Mouse (Mus musculus): ENCODE results near the gene Sin3b. TPM values are rescaled to one million over a fixed set of nuclear protein-coding genes. Genes with fewer than 3 reads are reported as not detected.
"Not testable (repeated sequence)": the region's sequence is repeated elsewhere in the genome, so short reads cannot be mapped to it uniquely, and the experiment has no call there.

Gene Sin3b
- polyA plus RNA-seq (2016; fragmentation: Nextera tagmentation; extraction: Ambion mirVana) = 146 and 151 TPM in 2 replicates

DNA sequence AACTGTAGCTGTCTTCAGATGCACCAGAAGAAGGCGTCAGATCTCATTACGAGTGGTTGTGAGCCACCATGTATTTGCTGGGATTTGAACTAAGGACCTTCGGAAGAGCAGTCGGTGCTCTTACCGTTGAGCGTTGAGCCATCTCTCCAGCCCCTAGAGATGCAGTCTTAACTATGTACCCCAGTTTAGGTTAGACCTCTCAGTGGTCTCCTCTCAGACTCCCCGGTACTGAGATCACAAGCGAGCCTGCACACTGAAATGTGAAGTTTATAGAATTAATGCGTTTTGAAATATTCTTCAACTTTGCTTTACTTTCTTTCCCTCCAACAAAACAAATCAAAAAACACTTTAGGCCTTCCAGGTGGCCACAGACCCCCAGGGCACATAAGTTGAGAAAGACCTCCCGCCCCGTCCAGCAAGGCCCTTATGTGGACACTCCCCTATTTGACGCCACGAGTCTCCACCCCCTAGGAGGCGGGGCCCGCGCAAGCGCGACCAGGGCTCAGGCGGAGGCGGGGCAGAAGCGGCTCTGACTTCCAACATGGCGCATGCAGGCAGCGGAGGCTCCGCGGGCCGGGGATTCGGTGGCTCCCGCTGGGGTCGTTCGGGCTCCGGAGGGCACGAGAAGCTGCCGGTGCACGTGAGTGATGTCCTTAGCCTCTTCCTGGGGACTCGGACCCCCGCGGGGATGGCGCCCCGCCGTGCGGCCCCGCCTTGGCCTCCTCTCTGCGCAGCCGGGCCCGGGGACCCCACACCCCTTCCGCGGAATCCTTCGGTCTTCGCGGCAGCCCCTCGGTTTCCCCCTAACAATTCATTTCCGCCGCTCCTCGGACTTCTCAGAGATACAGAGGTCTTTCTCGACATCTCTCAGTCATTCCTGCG, at the start of gene Sin3b:
TSS of gene Sin3b (plus strand) at position 517 of the 882 bp plus-strand sequence.
- peak; percentile 92 for DNase-seq (ENCODE audit: extremely low spot score, low spot score)
- H3K36me3 ChIP-seq (replicated peaks) = peaks cover 37% of the 10 kb centered on the region
- peaks cover 9% of the 10 kb centered on the region for H3K4me1 ChIP-seq
- H3K27me3 ChIP-seq (ENCODE audit: poor library complexity, severe bottlenecking) = no peaks in the 10 kb centered on the region
- 13% methylated on average over 56 of the region's 56 CpGs for WGBS
- H3K4me3 ChIP-seq = peak within 1 kb of the TSS; percentile 95
- no peaks in the 10 kb centered on the region for H3K9me3 ChIP-seq
- H3K27ac ChIP-seq = peak within 1 kb of the TSS; percentile 95

DNA sequence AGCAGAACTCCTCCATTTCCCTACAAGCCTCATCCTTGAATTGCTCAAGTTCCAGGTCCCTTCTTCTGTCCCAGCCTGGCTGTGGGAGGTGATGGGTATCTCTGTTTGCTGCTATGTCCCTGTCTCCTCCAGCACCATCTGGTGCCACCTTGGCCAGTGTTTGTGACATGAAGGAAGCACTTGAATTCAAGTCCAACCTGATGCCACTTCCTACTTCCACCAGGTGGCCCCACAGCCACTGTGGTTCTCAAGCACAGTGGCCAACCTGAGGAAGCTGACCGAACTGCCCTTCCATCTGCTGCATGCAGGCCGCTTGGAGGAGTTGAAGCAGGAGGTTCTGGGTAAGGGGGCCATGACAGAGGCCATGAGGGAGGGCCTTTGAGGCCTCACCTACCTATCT, 48.9 kb upstream of the Sin3b start:
- Histone ChIP-seq H3K27me3 (ENCODE audit: poor library complexity, severe bottlenecking) (no peaks in the 10 kb centered on the region), H3K9me3 (no peaks in the 10 kb centered on the region), H3K4me3 (no peak overlapping the region), H3K27ac (no peak overlapping the region), H3K4me1 (no peaks in the 10 kb centered on the region), H3K36me3 (replicated peaks) (no peaks in the 10 kb centered on the region)
- DNase-seq (ENCODE audit: extremely low spot score, low spot score) = no peak
- 84% methylated on average over 2 of the region's 2 CpGs for WGBS

DNA sequence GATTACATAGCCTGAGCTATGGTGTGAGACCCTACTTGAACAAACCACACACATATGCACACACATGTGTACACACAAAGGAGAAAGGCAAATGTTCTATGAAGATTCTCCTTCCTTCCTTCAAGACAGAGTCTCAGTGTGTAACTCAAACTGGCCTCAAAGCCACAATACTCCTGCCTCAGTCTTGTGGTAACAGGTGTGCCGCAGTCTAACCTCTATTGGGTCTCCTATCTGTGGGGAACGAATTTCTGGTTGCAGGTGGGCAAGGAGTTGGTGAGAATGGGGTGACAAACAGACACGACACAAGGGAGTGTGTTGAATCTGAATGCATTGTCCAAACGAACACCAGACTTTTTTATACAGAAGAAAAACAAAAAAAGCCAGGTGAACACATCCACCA, 46.6 kb upstream of the Sin3b start:
- H3K4me1 ChIP-seq = no peaks in the 10 kb centered on the region
- no peak overlapping the region for H3K27ac ChIP-seq
- H3K36me3 ChIP-seq (replicated peaks) = no peaks in the 10 kb centered on the region
- no peak for DNase-seq (ENCODE audit: extremely low spot score, low spot score)
- H3K27me3 ChIP-seq (ENCODE audit: poor library complexity, severe bottlenecking) = no peaks in the 10 kb centered on the region
- no peak overlapping the region for H3K4me3 ChIP-seq
- 65% methylated on average over 4 of the region's 4 CpGs for WGBS
- no peaks in the 10 kb centered on the region for H3K9me3 ChIP-seq

DNA sequence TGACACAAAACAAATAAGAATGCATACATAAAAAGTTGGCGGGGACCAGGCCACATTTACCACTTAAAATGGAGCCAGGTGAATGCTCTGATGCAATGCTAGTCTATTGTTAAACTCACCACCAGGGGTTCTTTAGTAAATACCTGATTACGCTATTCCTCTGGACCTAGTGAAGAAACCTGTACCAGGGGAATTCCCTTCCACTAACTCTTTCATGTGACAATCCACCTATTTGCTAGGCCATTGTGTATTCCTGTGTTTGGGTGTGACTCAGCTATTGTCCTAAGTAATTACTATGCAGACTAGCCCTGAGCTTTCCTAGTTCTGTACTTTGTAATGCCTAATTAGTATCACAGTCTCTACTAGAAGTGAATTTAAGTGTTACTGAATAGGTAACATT, 46.2 kb upstream of the Sin3b start:
- not testable (repeated sequence) for H3K4me3 ChIP-seq; H3K36me3 ChIP-seq (replicated peaks); H3K9me3 ChIP-seq; DNase-seq (ENCODE audit: extremely low spot score, low spot score); H3K27ac ChIP-seq; H3K27me3 ChIP-seq (ENCODE audit: poor library complexity, severe bottlenecking); H3K4me1 ChIP-seq
- 36% methylated on average over 2 of the region's 2 CpGs for WGBS

DNA sequence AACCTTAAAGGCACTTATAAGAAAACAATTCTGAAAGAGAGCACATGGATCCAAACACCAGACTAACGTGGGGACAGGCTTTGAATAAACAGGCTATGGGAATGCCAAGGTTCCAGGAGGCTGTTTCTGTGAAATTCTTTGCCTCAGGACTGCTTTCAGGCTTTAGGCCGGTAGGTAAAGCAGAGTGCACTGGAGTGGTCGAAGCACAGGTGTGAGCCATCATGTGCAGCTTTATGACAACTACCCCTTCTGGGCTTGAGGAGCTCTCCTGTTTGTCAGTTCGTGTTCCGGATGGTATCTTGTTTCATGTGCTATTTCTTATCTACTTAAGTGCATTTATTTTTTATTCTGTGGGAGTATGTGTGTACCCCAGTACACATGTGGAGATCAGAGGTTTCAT, 45.8 kb upstream of the Sin3b start:
- H3K27me3 ChIP-seq (ENCODE audit: poor library complexity, severe bottlenecking) = no peaks in the 10 kb centered on the region
- 71% methylated on average over 5 of the region's 5 CpGs for WGBS
- H3K9me3 ChIP-seq = no peaks in the 10 kb centered on the region
- no peaks in the 10 kb centered on the region for H3K36me3 ChIP-seq (replicated peaks)
- no peaks in the 10 kb centered on the region for H3K4me1 ChIP-seq
- no peak overlapping the region for H3K27ac ChIP-seq
- DNase-seq (ENCODE audit: extremely low spot score, low spot score) = no peak
- H3K4me3 ChIP-seq = no peak overlapping the region

DNA sequence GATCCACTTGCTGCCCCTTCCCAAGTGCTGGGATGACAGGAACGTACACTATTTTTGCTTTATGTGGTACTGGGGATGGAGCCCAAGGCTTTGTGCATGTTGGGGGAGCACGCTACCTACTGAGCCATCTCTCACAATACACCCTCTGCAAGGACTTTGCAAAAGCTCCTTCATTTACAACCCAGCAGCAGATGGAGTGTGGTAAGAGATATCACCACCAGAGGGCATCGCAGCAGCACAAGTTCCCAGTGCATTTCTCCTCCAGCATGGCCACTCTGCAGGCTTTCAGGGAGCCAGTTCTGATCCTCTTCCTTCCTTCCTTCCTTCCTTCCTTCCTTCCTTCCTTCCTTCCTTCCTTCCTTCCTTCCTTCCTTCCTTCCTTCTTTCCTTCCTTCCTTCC, 43.0 kb upstream of the Sin3b start:
- 14% methylated on average over 3 of the region's 3 CpGs for WGBS
- Histone ChIP-seq H3K27me3 (ENCODE audit: poor library complexity, severe bottlenecking) (no peaks in the 10 kb centered on the region), H3K27ac (no peak overlapping the region), H3K4me3 (no peak overlapping the region), H3K36me3 (replicated peaks) (no peaks in the 10 kb centered on the region), H3K4me1 (peaks cover 6% of the 10 kb centered on the region; the same call in 1 of the 2 replicates), H3K9me3 (no peaks in the 10 kb centered on the region)
- DNase-seq (ENCODE audit: extremely low spot score, low spot score) = peak; percentile 53

DNA sequence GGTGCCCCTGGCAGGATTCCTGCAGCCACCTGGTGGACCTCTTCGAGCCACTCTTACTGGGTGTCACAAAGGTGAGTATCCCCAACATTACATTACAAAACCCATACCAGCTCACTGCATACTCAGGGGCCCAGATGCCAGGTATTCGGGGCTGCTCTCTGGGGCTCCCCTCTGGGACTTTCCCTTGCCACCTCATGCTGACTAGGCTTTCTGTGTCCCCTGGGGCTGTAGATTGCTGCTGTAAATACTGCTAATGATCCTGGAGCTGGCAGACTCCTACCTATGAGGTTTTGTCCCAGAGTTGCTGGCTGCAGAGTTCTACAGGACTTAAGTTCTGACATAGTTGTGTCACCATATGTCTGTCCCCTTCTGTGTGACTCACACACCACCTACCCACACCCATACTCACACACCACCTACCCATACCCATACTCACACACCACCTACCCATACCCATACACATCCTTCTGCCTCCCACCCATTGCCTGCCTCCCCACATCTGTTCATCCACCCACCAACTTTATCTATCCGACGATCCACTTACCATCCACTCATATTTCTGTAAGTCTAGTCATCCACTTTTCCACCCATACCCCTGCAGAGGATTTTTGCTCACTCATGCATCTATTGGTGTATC, 40.9 kb upstream of the Sin3b start:
- DNase-seq (ENCODE audit: extremely low spot score, low spot score) = no peak
- H3K36me3 ChIP-seq (replicated peaks) = no peaks in the 10 kb centered on the region
- peaks cover 6% of the 10 kb centered on the region; the same call in 1 of the 2 replicates for H3K4me1 ChIP-seq
- no peak overlapping the region for H3K27ac ChIP-seq
- no peaks in the 10 kb centered on the region for H3K9me3 ChIP-seq
- H3K27me3 ChIP-seq (ENCODE audit: poor library complexity, severe bottlenecking) = no peaks in the 10 kb centered on the region
- 85% methylated on average over 4 of the region's 4 CpGs for WGBS
- H3K4me3 ChIP-seq = no peak overlapping the region

DNA sequence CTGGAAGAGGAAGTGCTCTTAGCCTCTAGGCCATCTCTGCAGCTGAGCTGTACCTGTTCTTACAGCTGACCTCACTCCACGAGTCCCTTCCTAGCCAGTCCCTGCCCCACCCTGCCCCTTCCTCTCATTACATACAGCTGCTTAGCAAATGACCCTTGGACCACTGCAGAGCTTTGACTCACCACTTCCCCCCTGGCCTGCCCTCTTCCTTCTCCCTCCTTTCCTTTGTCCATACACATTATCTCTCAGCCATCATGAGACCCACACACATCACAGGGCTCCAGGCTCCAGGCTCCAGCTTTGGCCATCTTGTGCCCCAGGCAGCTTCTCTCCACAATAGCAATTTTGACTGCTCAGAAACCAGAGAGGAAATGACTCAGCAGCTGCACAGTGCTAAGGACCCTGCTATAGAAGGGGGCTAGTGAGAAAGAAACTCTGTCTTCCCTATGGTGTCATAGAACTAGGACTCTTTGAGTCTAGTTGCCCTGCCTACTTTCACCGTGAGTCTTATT, 40.0 kb upstream of the Sin3b start:
- peaks cover 6% of the 10 kb centered on the region; the same call in 1 of the 2 replicates for H3K4me1 ChIP-seq
- WGBS = 53% methylated on average over 2 of the region's 2 CpGs
- H3K27ac ChIP-seq = no peak overlapping the region
- DNase-seq (ENCODE audit: extremely low spot score, low spot score) = no peak
- no peak overlapping the region for H3K4me3 ChIP-seq
- H3K9me3 ChIP-seq = no peaks in the 10 kb centered on the region
- H3K27me3 ChIP-seq (ENCODE audit: poor library complexity, severe bottlenecking) = no peaks in the 10 kb centered on the region
- no peaks in the 10 kb centered on the region for H3K36me3 ChIP-seq (replicated peaks)

DNA sequence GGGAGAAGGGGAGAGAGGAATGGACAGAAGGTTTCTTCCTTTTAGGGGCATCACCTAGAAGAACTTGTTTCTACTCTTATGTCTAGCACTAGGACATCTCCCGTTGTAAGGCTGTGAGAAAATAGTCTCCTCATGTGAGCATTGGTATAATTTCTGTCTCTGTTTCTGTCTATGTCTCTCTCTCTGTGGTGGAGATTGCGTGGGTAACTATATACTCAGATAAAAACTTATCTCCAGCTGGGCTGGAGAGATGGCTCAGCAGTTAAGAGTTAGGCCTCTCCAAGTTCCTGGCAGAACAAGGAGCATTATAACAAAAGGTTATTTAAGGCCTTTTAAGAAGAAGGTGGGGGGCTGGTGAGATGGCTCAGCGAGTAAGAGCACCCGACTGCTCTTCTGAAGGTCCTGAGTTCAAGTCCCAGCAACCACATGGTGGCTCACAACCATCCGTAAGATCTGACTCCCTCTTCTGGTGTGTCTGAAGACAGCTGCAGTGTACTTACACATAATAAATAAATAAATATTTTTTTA, 39.4 kb upstream of the Sin3b start:
- WGBS = 93% methylated on average over 5 of the region's 5 CpGs
- H3K36me3 ChIP-seq (replicated peaks); H3K4me1 ChIP-seq: not testable (repeated sequence)

DNA sequence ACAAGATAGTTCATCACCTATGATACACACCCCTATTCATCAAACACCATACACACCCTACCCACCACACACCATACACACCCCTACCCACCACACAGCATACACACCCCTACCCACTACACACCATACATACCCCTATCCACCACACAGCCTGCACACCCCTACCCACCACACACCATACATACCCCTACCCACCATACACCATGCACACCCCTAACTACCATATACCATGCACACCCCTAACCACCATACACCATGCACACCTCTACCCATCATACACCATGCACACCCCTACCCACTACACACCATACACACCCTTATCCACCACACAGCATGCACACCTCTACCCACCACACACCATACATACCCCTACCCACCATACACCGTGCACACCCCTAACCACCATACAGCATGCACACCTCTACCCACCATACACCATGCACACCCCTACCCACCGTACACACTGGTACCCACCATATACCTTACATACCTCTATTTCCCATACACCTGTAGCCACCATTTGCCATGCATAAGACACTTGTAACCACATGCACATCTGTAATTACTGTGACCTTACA, 24.6 kb upstream of the Sin3b start:
- Histone ChIP-seq H3K27me3 (ENCODE audit: poor library complexity, severe bottlenecking) (no peaks in the 10 kb centered on the region), H3K4me3 (no peak overlapping the region), H3K27ac (no peak overlapping the region), H3K36me3 (replicated peaks) (no peaks in the 10 kb centered on the region), H3K9me3 (no peaks in the 10 kb centered on the region), H3K4me1 (no peaks in the 10 kb centered on the region)
- no peak for DNase-seq (ENCODE audit: extremely low spot score, low spot score)
- 93% methylated on average over 2 of the region's 2 CpGs for WGBS

More for the DNA sequence above, 39.4 kb upstream of the Sin3b start:
- not testable (repeated sequence) for H3K4me3 ChIP-seq; DNase-seq (ENCODE audit: extremely low spot score, low spot score); H3K9me3 ChIP-seq; H3K27me3 ChIP-seq (ENCODE audit: poor library complexity, severe bottlenecking); H3K27ac ChIP-seq

DNA sequence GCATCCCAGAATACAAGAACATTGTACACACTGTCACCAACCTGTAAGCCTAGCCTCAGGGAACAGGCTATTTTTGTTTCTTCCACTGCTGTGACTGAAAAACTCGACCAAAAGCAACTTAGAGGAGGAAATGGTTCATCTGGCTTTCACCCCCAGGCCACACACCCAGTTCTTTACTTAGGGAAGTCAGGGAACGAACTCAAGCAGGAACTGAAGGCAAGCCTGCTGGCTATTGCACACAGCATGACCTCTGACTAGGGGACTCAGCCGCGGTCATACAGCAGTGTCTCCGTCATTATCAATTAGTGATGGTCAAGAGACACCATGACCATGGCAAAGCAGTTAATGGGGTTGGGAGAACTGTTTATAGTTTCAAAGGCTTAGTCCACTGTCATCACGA, 10.5 kb upstream of the Sin3b start:
- Histone ChIP-seq H3K9me3 (no peaks in the 10 kb centered on the region), H3K27me3 (ENCODE audit: poor library complexity, severe bottlenecking) (no peaks in the 10 kb centered on the region), H3K4me1 (peaks cover 7% of the 10 kb centered on the region; the same call in 1 of the 2 replicates), H3K27ac (no peak overlapping the region), H3K36me3 (replicated peaks) (no peaks in the 10 kb centered on the region), H3K4me3 (no peak overlapping the region)
- no peak for DNase-seq (ENCODE audit: extremely low spot score, low spot score)
- 49% methylated on average over 6 of the region's 6 CpGs for WGBS

DNA sequence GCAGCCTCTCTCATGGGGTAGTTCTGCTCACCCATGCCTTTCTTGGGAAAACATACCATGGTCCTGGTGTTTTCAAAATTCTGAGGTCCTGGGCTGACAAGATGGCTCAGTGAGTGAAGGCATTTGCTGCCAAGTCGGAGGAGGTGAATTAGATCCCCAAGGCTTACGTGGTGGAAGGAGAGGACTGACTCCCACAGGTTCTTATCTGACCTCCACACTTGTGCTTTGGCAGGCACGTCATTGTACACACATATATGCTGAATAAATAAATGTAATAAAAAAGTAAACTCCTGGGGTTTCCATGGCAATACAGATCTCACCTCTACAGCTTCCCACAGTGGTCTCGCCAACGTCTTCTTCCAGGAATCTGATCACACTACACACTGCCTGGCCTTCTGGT, 6.5 kb upstream of the Sin3b start:
- Histone ChIP-seq H3K9me3 (no peaks in the 10 kb centered on the region), H3K4me1 (peaks cover 7% of the 10 kb centered on the region; the same call in 1 of the 2 replicates), H3K27me3 (ENCODE audit: poor library complexity, severe bottlenecking) (no peaks in the 10 kb centered on the region), H3K27ac (no peak overlapping the region), H3K36me3 (replicated peaks) (no peaks in the 10 kb centered on the region), H3K4me3 (no peak overlapping the region)
- 91% methylated on average over 5 of the region's 5 CpGs for WGBS
- no peak for DNase-seq (ENCODE audit: extremely low spot score, low spot score)

All from forebrain, embryonic 10.5 days (tissue).